Mouse (Mus musculus) forelimb bud, embryonic 11.5 days (tissue): ENCODE measurements around the gene Cntn5.

Source experiments
- DNase-seq: peaks from one replicate; pipeline ENCODE4 v3.0.0-alpha.2; 2012; ENCODE audit warnings: low read depth, low spot score

Cntn5 gene

GRCm38 (mm10) chr9:10230973-10231372 is 673.6 kb downstream of the Cntn5 start:
- peak; percentile 33 for DNase-seq

DNA sequence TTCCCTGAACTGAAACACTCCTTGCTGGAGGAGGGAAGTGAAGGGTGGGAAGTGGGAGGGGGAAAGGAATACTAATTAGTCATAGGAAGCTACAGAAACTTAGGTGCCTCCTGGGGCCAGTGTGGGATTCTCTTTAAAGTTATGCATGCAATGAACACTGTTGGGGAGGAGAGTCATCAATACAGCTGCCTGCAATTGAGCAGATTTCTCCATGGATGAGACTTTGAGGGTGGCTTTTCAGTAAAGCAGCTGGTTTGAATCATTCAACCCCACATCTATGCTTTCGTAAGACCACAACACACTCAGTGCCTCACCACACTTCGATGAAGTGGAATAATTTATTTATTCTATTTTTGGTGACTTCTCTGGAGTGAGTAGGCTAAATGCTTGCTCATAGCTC is 674.9 kb downstream of the Cntn5 start:
- DNase-seq: peak; percentile 26

- DNase-seq: no peak
Measured at GRCm38 (mm10) chr9:10226013-10226412, 678.6 kb downstream of the Cntn5 start.

- no peak for DNase-seq
Measured at GRCm38 (mm10) chr9:10186063-10186462, 718.5 kb downstream of the Cntn5 start.

DNA sequence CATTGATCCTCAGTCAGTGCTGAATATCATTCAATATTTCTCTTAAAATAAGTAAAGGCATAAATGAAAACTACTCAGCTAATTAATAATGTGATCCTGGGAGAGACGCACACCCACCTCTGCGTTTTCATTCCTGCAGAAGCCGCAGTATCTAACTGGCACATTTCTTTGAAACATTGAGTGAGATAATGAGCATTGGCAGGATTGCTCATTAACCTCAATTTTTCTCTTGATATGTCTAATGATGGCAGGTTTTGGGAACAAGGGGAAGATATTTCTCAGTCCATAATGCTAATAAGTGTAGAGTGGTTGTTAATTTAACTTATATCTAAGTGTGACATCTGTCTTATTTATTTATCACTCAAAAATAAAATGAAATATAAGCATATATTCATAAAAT is 734.0 kb downstream of the Cntn5 start:
- DNase-seq: no peak

- DNase-seq: no peak
Measured at GRCm38 (mm10) chr9:10121350-10122057, 783.1 kb downstream of the Cntn5 start.

GRCm38 (mm10) chr9:10116581-10116980 is 788.0 kb downstream of the Cntn5 start:
- no peak for DNase-seq

DNA sequence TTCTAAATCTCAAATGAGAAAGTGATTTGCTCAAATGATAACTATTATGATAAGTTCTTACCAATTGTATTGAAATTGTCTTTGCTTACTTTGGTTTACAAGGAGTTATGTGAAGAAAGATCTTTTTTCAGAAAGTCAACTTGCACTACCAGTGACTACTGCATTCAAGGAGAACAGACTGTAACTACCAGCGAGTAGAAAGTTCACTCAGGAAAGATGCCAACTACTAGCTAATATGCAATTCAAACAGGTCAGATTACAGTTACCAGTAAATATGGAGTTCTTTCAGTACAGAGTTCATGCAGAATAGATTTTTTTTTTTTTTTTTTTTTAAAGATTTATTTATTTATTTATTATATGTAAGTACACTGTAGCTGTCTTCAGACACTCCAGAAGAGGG is 795.4 kb downstream of the Cntn5 start:
- DNase-seq: no peak

- no peak for DNase-seq
Measured at GRCm38 (mm10) chr9:10107861-10108260, 796.7 kb downstream of the Cntn5 start.

DNA sequence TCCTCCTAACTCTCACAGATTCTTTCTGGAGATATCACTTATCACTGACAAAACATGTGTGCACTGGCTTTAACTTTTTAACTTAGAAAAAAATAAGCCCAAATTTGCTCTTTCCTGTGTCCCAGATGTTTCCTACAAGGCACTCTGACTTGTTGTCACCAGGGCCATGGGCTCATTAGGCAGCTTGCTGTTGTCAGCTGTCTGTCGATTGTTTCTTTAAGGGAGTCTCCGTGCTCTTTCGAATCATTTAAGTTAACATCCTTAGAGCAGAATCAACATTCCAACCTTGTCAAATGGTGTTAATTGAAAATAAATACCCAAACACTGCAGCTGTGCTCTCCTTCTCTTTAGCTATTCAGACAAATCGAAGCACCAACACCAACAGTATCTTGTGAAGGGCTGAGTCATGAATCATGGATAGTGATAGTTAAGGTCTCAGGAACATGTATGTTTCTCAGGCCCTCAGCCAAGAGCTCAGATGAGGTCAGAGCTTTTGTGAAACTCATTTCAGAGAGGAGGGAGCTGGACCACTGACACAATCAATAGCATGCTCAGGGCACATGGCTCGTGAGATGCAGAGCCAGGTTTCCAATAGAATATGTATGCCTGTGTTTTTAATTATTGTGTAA is 802.6 kb downstream of the Cntn5 start:
- DNase-seq: no peak

DNA sequence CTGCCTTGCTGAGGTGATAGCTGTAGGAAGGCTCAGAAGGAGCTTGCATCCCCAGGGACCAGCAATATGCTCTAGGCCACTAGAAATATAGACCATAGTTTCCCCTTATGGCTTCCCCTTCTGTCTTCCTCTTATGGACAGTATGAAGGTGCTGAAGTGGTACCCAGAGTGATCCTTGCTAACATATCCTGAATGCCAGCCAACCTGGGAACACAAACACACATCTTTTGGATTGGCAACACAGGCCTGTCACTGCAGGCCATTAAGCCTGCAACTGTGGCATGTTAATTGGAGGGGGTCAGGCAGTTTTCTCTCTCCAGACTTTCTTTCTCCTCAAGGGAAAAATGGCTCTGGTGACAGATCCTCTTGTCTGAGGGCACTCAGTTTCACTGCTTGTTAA is 828.3 kb downstream of the Cntn5 start:
- DNase-seq: peak; percentile 19

GRCm38 (mm10) chr9:10073401-10073800 is 831.2 kb downstream of the Cntn5 start:
- DNase-seq: no peak

DNA sequence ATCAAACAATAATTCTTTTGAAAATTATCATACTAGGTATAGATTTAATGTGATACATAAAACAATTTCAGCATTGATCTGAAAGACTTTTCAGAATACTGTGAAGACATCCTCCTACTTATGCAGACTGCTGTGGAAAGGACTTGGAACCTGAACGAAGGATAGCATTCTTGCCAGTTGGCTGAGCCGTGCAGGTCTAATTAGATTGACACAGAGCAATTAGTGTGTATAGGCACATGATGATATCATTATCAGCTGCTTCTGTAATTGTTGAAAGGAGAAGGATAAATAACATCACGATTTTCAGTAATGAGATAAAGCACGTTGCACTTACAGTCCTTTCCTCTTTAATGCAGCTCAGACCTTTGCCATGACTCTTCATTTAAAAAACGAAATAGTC is 831.7 kb downstream of the Cntn5 start:
- no peak for DNase-seq

- no peak for DNase-seq
Measured at GRCm38 (mm10) chr9:10071271-10071670, 833.3 kb downstream of the Cntn5 start.

- DNase-seq: no peak
Measured at GRCm38 (mm10) chr9:10044969-10045789, 859.4 kb downstream of the Cntn5 start.

DNA sequence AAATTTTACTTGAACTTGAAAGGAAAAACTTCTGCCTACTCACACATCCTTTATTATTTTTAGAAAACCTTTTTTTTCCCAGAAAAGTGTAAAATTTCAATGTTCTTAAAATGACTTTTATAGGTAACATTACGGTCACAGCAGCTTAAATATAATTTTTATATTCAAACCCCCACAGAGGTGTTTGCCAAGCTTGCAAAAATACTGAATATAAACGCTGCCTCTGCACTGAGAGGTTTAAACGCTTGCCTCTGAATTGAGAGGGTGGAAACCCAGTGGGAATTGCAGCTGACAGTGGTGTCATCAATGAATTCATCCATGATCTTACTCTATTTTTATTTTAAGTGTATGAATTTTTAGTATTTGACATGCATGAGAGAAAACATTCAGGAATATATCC is 861.6 kb downstream of the Cntn5 start:
- no peak for DNase-seq

DNA sequence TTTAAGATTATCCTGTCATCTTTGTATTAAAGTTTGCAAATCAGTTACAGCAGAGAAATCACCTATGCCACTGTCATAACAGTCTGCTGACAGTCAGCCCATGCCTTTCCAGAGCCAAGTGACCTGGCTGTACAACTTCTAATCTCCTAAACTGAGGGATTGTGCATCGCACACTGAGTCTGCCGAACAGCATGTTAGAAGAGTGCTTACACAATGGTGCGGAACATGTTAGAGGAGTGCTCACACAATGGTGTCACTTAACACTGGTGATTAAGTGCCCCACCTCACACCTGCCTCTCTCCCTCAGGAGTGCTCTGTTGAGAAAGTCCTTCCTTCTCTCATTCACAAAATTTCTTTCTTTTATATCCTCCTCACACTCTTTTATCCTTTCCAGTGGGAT is 889.4 kb downstream of the Cntn5 start:
- DNase-seq: no peak

- DNase-seq: peak; percentile 17
Measured at GRCm38 (mm10) chr9:9984028-9984427, 920.5 kb downstream of the Cntn5 start.

- DNase-seq: no peak
Measured at GRCm38 (mm10) chr9:9983220-9983619, 921.4 kb downstream of the Cntn5 start.

DNA sequence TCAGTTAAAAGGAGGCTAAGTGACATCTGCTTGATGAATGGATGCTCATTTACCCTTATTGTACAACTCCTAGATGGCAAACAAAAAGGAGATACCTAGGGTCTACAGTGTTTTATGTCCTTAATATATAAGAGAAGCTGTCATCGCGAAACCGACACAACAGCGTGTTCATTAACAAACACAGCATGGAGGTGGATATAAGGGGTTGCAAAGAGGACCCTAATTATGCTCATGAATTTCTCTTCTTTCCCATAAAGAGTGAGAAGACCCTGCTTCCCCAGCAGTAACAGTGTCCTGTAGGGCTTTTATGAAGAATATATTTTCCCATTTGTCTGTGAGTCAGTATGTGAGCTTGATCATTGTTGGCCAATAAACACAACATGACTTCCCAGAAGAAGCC is 939.2 kb downstream of the Cntn5 start:
- no peak for DNase-seq

GRCm38 (mm10) chr9:9960610-9961172 is 943.9 kb downstream of the Cntn5 start:
- DNase-seq: peak; percentile 13

GRCm38 (mm10) chr9:9949346-9949745 is 955.2 kb downstream of the Cntn5 start:
- DNase-seq: no peak
